Mouse (Mus musculus): ENCODE measurements at regions not wholly inside any gene's neighbourhood (a gene's known extent, or its start where the extent isn't known, plus 50 kb on each side); places are given as distances from the start of the nearest gene placed in this dataset.

- Histone ChIP-seq H3K9me3 (replicated peaks; ENCODE audit: control insufficient read depth, low read length) (no peaks in the 10 kb centered on the region), H3K27me3 (ENCODE audit: control insufficient read depth, insufficient read depth, low read length) (no peaks in the 10 kb centered on the region), H3K36me3 (ENCODE audit: control insufficient read depth, insufficient read depth) (no peaks in the 10 kb centered on the region), H3K4me3 (ENCODE audit: low read length) (no peak overlapping the region), H3K4me1 (ENCODE audit: control insufficient read depth, insufficient read depth, low read length) (no peaks in the 10 kb centered on the region), H3K9ac (ENCODE audit: low read length) (no peak overlapping the region), H3K4me2 (ENCODE audit: low read depth, low read length) (no peak overlapping the region), H3K27ac (ENCODE audit: low read length) (no peak overlapping the region)
- WGBS, result 56% methylated on average over 10 of the region's 10 CpGs
- no peak for ATAC-seq (replicated peaks; ENCODE audit: extremely low read depth, insufficient read depth, low FRiP score)
Observed at GRCm38 (mm10) chr6:126340098-126340610, 173.4 kb upstream of the Ntf3 start.

GRCm38 (mm10) chr6:126337711-126338110, 171.0 kb upstream of the Ntf3 start:
- Histone ChIP-seq H3K27ac (ENCODE audit: low read length) (no peak overlapping the region), H3K27me3 (ENCODE audit: control insufficient read depth, insufficient read depth, low read length) (no peaks in the 10 kb centered on the region), H3K9ac (ENCODE audit: low read length) (no peak overlapping the region), H3K4me1 (ENCODE audit: control insufficient read depth, insufficient read depth, low read length) (no peaks in the 10 kb centered on the region), H3K36me3 (ENCODE audit: control insufficient read depth, insufficient read depth) (no peaks in the 10 kb centered on the region), H3K9me3 (replicated peaks; ENCODE audit: control insufficient read depth, low read length) (no peaks in the 10 kb centered on the region), H3K4me3 (ENCODE audit: low read length) (no peak overlapping the region), H3K4me2 (ENCODE audit: low read depth, low read length) (no peak overlapping the region)
- no peak for ATAC-seq (replicated peaks; ENCODE audit: extremely low read depth, insufficient read depth, low FRiP score)
- WGBS, result 77% methylated on average over 8 of the region's 8 CpGs

- H3K4me3 ChIP-seq (ENCODE audit: low read length), result no peak overlapping the region
- no peak for ATAC-seq (replicated peaks; ENCODE audit: extremely low read depth, insufficient read depth, low FRiP score)
- no peak overlapping the region for H3K4me2 ChIP-seq (ENCODE audit: low read depth, low read length)
- H3K27ac ChIP-seq (ENCODE audit: low read length), result no peak overlapping the region
- 67% methylated on average over 8 of the region's 8 CpGs for WGBS
- H3K9ac ChIP-seq (ENCODE audit: low read length), result no peak overlapping the region
- H3K9me3 ChIP-seq (replicated peaks; ENCODE audit: control insufficient read depth, low read length), result no peaks in the 10 kb centered on the region
- no peaks in the 10 kb centered on the region for H3K4me1 ChIP-seq (ENCODE audit: control insufficient read depth, insufficient read depth, low read length)
- H3K36me3 ChIP-seq (ENCODE audit: control insufficient read depth, insufficient read depth), result no peaks in the 10 kb centered on the region
- no peaks in the 10 kb centered on the region for H3K27me3 ChIP-seq (ENCODE audit: control insufficient read depth, insufficient read depth, low read length)
Observed at GRCm38 (mm10) chr6:126334258-126334657, 167.5 kb upstream of the Ntf3 start.

GRCm38 (mm10) chr6:126327187-126327586, 160.5 kb upstream of the Ntf3 start:
- Histone ChIP-seq H3K9ac (ENCODE audit: low read length) (no peak overlapping the region), H3K27ac (ENCODE audit: low read length) (no peak overlapping the region), H3K4me3 (ENCODE audit: low read length) (no peak overlapping the region), H3K4me1 (ENCODE audit: control insufficient read depth, insufficient read depth, low read length) (peaks cover 3% of the 10 kb centered on the region; the same call in 1 of the 2 replicates), H3K4me2 (ENCODE audit: low read depth, low read length) (no peak overlapping the region), H3K36me3 (ENCODE audit: control insufficient read depth, insufficient read depth) (no peaks in the 10 kb centered on the region), H3K27me3 (ENCODE audit: control insufficient read depth, insufficient read depth, low read length) (no peaks in the 10 kb centered on the region), H3K9me3 (replicated peaks; ENCODE audit: control insufficient read depth, low read length) (no peaks in the 10 kb centered on the region)
- no peak for ATAC-seq (replicated peaks; ENCODE audit: extremely low read depth, insufficient read depth, low FRiP score)
- WGBS, result 73% methylated on average over 2 of the region's 2 CpGs

- H3K9ac ChIP-seq (ENCODE audit: low read length), result no peak overlapping the region
- no peak overlapping the region for H3K4me3 ChIP-seq (ENCODE audit: low read length)
- H3K4me1 ChIP-seq (ENCODE audit: control insufficient read depth, insufficient read depth, low read length), result no peaks in the 10 kb centered on the region
- 83% methylated on average over 2 of the region's 2 CpGs for WGBS
- H3K27ac ChIP-seq (ENCODE audit: low read length), result no peak overlapping the region
- H3K36me3 ChIP-seq (ENCODE audit: control insufficient read depth, insufficient read depth), result no peaks in the 10 kb centered on the region
- no peaks in the 10 kb centered on the region for H3K9me3 ChIP-seq (replicated peaks; ENCODE audit: control insufficient read depth, low read length)
- ATAC-seq (replicated peaks; ENCODE audit: extremely low read depth, insufficient read depth, low FRiP score), result no peak
- no peak overlapping the region for H3K4me2 ChIP-seq (ENCODE audit: low read depth, low read length)
- no peaks in the 10 kb centered on the region for H3K27me3 ChIP-seq (ENCODE audit: control insufficient read depth, insufficient read depth, low read length)
Observed at GRCm38 (mm10) chr6:126318523-126318922, 151.8 kb upstream of the Ntf3 start.

GRCm38 (mm10) chr6:126310786-126311480, 144.2 kb upstream of the Ntf3 start:
- Histone ChIP-seq H3K9ac (ENCODE audit: low read length) (no peak overlapping the region), H3K36me3 (ENCODE audit: control insufficient read depth, insufficient read depth) (no peaks in the 10 kb centered on the region), H3K27me3 (ENCODE audit: control insufficient read depth, insufficient read depth, low read length) (no peaks in the 10 kb centered on the region), H3K4me1 (ENCODE audit: control insufficient read depth, insufficient read depth, low read length) (no peaks in the 10 kb centered on the region), H3K9me3 (replicated peaks; ENCODE audit: control insufficient read depth, low read length) (no peaks in the 10 kb centered on the region), H3K4me2 (ENCODE audit: low read depth, low read length) (no peak overlapping the region), H3K27ac (ENCODE audit: low read length) (no peak overlapping the region), H3K4me3 (ENCODE audit: low read length) (no peak overlapping the region)
- 87% methylated on average over 3 of the region's 3 CpGs for WGBS
- no peak for ATAC-seq (replicated peaks; ENCODE audit: extremely low read depth, insufficient read depth, low FRiP score)

GRCm38 (mm10) chr6:126303086-126303485, 136.4 kb upstream of the Ntf3 start:
- Histone ChIP-seq H3K9me3 (replicated peaks; ENCODE audit: control insufficient read depth, low read length) (no peaks in the 10 kb centered on the region), H3K27ac (ENCODE audit: low read length) (no peak overlapping the region), H3K9ac (ENCODE audit: low read length) (no peak overlapping the region), H3K4me3 (ENCODE audit: low read length) (no peak overlapping the region), H3K27me3 (ENCODE audit: control insufficient read depth, insufficient read depth, low read length) (no peaks in the 10 kb centered on the region), H3K4me1 (ENCODE audit: control insufficient read depth, insufficient read depth, low read length) (0 out of 2 replicates have a peak, but pooled peaks cover 2% of the 10 kb centered on the region), H3K36me3 (ENCODE audit: control insufficient read depth, insufficient read depth) (no peaks in the 10 kb centered on the region), H3K4me2 (ENCODE audit: low read depth, low read length) (no peak overlapping the region)
- no peak for ATAC-seq (replicated peaks; ENCODE audit: extremely low read depth, insufficient read depth, low FRiP score)
- 44% methylated on average over 3 of the region's 3 CpGs for WGBS

- 65% methylated on average over 2 of the region's 2 CpGs for WGBS
Observed at GRCm38 (mm10) chr6:126291581-126291980, 124.9 kb upstream of the Ntf3 start.

GRCm38 (mm10) chr6:126287166-126287565, 120.5 kb upstream of the Ntf3 start:
- ATAC-seq (replicated peaks; ENCODE audit: extremely low read depth, insufficient read depth, low FRiP score), result no peak
- Histone ChIP-seq H3K4me1 (ENCODE audit: control insufficient read depth, insufficient read depth, low read length) (no peaks in the 10 kb centered on the region), H3K27me3 (ENCODE audit: control insufficient read depth, insufficient read depth, low read length) (no peaks in the 10 kb centered on the region), H3K9me3 (replicated peaks; ENCODE audit: control insufficient read depth, low read length) (no peaks in the 10 kb centered on the region), H3K4me2 (ENCODE audit: low read depth, low read length) (no peak overlapping the region), H3K9ac (ENCODE audit: low read length) (no peak overlapping the region), H3K4me3 (ENCODE audit: low read length) (no peak overlapping the region), H3K36me3 (ENCODE audit: control insufficient read depth, insufficient read depth) (no peaks in the 10 kb centered on the region), H3K27ac (ENCODE audit: low read length) (no peak overlapping the region)
- WGBS, result 84% methylated on average over 4 of the region's 4 CpGs

More at GRCm38 (mm10) chr6:126291581-126291980, 124.9 kb upstream of the Ntf3 start:
- no peaks in the 10 kb centered on the region for H3K4me1 ChIP-seq (ENCODE audit: control insufficient read depth, insufficient read depth, low read length)
- no peaks in the 10 kb centered on the region for H3K27me3 ChIP-seq (ENCODE audit: control insufficient read depth, insufficient read depth, low read length)
- H3K9ac ChIP-seq (ENCODE audit: low read length), result no peak overlapping the region
- ATAC-seq (replicated peaks; ENCODE audit: extremely low read depth, insufficient read depth, low FRiP score), result no peak
- H3K4me2 ChIP-seq (ENCODE audit: low read depth, low read length), result no peak overlapping the region
- H3K36me3 ChIP-seq (ENCODE audit: control insufficient read depth, insufficient read depth), result no peaks in the 10 kb centered on the region
- H3K9me3 ChIP-seq (replicated peaks; ENCODE audit: control insufficient read depth, low read length), result no peaks in the 10 kb centered on the region
- no peak overlapping the region for H3K27ac ChIP-seq (ENCODE audit: low read length)
- H3K4me3 ChIP-seq (ENCODE audit: low read length), result no peak overlapping the region

Measured in heart, embryonic 16.5 days (tissue).